Mouse (Mus musculus): Measurements from ENCODE around the gene Gpr89. TPM values are rescaled to one million over a fixed set of nuclear protein-coding genes. Genes with fewer than 3 reads are reported as not detected.

Gene Gpr89
- total RNA-seq (2015) (6.8 and 8.3 TPM in 2 replicates), total RNA-seq (2017) (8.4 and 21.0 TPM in 2 replicates)

DNA sequence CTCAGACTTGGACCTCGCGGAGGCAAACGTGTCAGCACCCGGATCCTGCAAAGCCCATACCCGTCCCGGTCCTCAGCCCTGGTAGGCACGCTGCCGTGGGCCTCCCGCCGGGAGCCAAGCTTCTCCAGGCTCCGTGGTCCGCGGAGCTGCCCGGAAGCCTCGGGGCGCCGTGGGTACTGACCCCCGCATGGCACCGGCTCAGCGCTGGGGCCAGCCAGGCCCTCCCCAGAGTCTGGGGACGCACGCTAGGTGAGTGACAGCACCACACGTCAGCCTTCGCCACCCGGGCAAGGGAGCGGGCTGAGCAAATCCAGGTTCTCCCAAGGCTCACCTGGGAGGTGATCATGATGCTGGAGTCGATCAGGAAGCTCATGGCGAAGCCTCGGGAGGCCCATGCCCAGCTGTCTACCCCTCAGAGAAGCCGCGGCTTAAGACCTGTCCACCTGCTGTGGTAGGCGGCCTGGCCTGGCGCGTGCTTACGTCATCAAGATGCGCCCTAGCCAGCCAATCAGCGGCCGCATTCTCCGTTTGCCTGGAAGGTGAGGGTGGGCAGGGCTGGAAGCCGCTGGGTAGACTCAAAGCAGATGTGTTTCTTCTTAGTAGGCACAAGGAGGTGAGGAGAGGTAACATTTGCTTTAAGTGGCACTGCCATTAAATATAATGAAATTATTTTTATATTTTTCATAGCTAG is at the start of gene Gpr89:
Gene Gpr89 (minus strand): TSS at position 496 of the 691 bp plus-strand sequence.
- ATAC-seq (ENCODE audit: poor library complexity, severe bottlenecking), result peak; percentile 98

GRCm38 (mm10) chr3:96953489-96954233 is 48.5 kb upstream of the Gpr89 start:
- ATAC-seq (ENCODE audit: poor library complexity, severe bottlenecking), result no peak

DNA sequence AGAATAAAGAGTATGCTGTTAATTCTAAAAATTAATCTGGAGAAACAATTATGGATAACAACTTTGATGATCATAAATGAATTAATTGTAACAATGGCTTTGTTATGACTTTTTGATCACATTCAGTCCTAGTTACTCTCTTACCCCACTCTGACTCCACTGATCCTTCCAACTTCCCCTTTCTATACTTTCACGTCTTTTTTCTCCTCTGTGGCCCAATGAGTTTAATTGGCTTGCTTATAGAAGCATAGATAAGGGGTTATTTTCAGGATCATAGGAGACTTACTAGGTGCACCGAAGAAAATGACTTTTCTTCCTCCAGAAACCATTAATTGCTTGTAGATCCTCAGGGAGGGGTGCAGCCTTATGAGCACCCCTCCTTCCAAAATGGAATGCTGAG is 37.6 kb upstream of the Gpr89 start:
- ATAC-seq (ENCODE audit: poor library complexity, severe bottlenecking), result no peak

- peak; percentile 94 for ATAC-seq (ENCODE audit: poor library complexity, severe bottlenecking)
Observed at GRCm38 (mm10) chr3:96938738-96939137, 33.6 kb upstream of the Gpr89 start.

DNA sequence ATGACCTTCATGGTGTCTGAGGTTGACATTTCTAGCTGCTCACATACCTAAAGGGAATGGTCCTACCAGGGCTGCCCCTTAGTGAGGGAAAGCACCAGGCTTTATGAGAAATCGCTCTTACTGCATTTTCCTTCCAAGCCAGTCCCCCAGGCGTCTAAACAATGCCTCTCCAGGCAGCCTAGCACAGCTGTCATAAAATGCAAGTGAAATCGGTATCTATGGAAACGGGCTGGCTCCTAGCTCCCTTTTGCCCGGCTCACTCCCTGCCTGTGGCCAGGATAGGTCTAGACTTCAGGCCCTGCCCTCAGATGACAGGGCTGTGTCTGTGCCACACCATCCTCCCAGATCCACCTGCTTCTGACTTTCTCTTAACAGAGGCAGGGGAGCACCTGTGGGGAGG is 32.5 kb upstream of the Gpr89 start:
- no peak for ATAC-seq (ENCODE audit: poor library complexity, severe bottlenecking)

GRCm38 (mm10) chr3:96936241-96936640 is 31.1 kb upstream of the Gpr89 start:
- peak; percentile 66 for ATAC-seq (ENCODE audit: poor library complexity, severe bottlenecking)

DNA sequence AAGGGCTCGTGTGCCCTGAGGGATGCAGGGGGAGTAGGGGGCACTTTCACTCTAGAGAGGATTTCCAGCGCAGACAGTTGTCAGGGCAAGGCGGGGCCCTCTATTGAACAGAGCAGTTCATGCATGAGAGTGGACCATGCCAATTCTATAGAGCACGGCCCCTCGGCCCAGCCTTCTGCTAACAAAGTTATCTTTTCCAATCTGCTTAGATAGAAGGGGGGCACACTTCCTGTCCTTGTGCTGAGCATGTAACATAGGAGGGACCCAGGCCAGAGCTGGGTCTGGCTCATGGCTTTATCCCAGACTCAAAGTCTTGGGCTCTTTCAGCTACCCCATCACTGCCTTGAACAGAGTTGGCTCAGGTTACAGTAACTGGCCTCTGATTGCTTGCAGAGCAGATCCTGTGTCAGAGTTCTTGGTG is 26.1 kb upstream of the Gpr89 start:
- ATAC-seq (ENCODE audit: poor library complexity, severe bottlenecking), result no peak

GRCm38 (mm10) chr3:96925920-96926319 is 20.8 kb upstream of the Gpr89 start, which contains the start of gene Gja8:
TSS of gene Gja8 (minus strand) at chr3:96926020.
- no peak for ATAC-seq (ENCODE audit: poor library complexity, severe bottlenecking)

GRCm38 (mm10) chr3:96924631-96925030 is 19.5 kb upstream of the Gpr89 start:
- ATAC-seq (ENCODE audit: poor library complexity, severe bottlenecking), result no peak

GRCm38 (mm10) chr3:96920991-96921390 is 15.8 kb upstream of the Gpr89 start:
- ATAC-seq (ENCODE audit: poor library complexity, severe bottlenecking), result no peak

DNA sequence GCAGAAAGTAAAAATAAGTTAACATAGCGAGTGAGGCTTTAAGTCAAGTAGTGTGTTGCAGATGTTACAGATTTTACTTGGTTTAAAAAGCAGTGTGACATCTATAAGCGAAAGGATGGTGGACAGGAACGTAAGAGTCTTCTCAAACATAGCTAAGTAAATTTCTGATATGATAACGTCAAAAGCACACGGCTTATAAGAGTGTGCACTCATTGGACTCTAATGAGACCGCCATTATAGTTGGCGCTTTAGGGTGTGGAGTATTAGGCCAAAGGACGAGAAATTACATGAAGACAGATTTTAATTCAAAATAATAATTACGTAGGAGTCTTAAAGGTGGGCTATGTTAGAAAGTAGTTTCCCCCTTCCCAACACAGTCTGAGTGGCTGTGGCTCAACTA is 446 bp upstream of the Gpr89 start:
- 0 out of 2 replicates have a peak, but pooled peaks have one; percentile 5 for ATAC-seq (ENCODE audit: poor library complexity, severe bottlenecking)

GRCm38 (mm10) chr3:96904393-96904792 is 753 bp downstream of the Gpr89 start, which contains the start of gene Gja5:
TSS of gene Gja5 (plus strand) at chr3:96904693.
- ATAC-seq (ENCODE audit: poor library complexity, severe bottlenecking), result no peak

GRCm38 (mm10) chr3:96902336-96902999 is 2.7 kb downstream of the Gpr89 start:
- ATAC-seq (ENCODE audit: poor library complexity, severe bottlenecking), result no peak

DNA sequence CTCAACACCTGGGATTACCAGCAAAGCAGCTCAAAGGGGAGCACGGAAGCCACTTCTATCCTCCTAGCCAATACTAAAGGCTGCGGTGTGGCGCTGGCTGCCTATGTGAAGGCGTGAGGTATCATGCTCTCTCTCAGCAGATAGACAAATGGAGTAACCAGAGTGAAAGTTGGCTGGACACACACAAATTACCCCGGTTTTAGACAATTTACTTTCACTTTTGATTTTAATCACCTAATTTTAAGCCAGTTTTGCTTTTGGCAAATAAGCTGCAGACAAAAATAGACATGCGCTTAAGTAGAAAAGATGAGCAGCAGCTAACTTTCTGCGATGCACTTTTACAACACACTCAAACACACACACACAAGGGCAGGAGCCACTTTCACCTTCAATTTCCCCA is 21.5 kb downstream of the Gpr89 start:
- ATAC-seq (ENCODE audit: poor library complexity, severe bottlenecking), result no peak

- ATAC-seq (ENCODE audit: poor library complexity, severe bottlenecking), result peak; percentile 46
Observed at GRCm38 (mm10) chr3:96882061-96882849, 22.9 kb downstream of the Gpr89 start.

GRCm38 (mm10) chr3:96881557-96881956 is 23.6 kb downstream of the Gpr89 start:
- no peak for ATAC-seq (ENCODE audit: poor library complexity, severe bottlenecking)

GRCm38 (mm10) chr3:96880385-96880784 is 24.8 kb downstream of the Gpr89 start:
- no peak for ATAC-seq (ENCODE audit: poor library complexity, severe bottlenecking)

GRCm38 (mm10) chr3:96879536-96879935 is 25.6 kb downstream of the Gpr89 start:
- no peak for ATAC-seq (ENCODE audit: poor library complexity, severe bottlenecking)

- no peak for ATAC-seq (ENCODE audit: poor library complexity, severe bottlenecking)
Observed at GRCm38 (mm10) chr3:96874808-96875571, 30.2 kb downstream of the Gpr89 start.

DNA sequence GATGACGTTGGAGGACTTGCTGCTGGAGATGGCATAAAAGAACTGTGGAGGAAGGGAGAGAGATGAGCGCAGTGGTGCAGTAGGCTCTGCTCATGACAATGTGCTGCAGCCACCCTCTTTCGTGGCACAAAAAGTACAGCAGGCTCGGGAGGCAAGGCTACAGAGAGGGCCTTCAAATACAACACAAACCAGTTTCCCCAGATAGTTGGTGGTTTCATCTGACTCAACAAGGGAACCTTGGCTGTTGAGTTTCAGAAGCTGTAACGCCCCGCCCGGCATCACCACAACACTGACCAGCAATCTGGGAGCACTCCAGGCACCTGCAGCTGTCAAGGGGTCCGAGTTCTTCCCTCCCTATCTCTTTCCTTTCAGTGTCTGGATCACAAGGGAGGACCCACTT is 32.6 kb downstream of the Gpr89 start:
- ATAC-seq (ENCODE audit: poor library complexity, severe bottlenecking), result no peak
